Mouse (Mus musculus) left cerebral cortex, adult 2 months (tissue): ENCODE measurements around the gene Eral1. TPM values are rescaled to one million over a fixed set of nuclear protein-coding genes. Genes with fewer than 3 reads are reported as not detected.

ENCODE experiments used
- DNase-seq, 2 experiments: peaks; one replicate each; pipeline ENCODE4 v3.0.0; 2021 to 2022; ENCODE audit warnings: low spot score in 2 of 2, mixed read lengths in 1 of 2; ENCODE audit errors: extremely low spot score in 1 of 2
- H3K27ac ChIP-seq: fragments of 200-600 bp; 2 replicates; pipeline ENCODE4 v1.8.1; 2022
- H3K4me3 ChIP-seq: fragments of 200-600 bp; 2 replicates; pipeline ENCODE4 v1.8.1; 2022
- CTCF ChIP-seq: fragments of 200-600 bp; IDR thresholded peaks from 2 replicates; pipeline ENCODE4 v1.8.1; 2022; ENCODE audit warnings: antibody characterized with exemption, mild to moderate bottlenecking, moderate library complexity
- intact Hi-C: fragments of 180-260 bp; cut with DNase I; formaldehyde crosslinking; loops from one replicate; pipeline ENCODE4 v1.15.1; 2025
- total RNA-seq, 2 experiments: library from RNA; stranded (reverse); gene quantifications; 2 replicates each; pipeline ENCODE4 v1.2.3; 2021

Eral1 gene
- total RNA-seq, 2 experiments from 2014 or later, result 18.9 to 19.0 TPM

DNA sequence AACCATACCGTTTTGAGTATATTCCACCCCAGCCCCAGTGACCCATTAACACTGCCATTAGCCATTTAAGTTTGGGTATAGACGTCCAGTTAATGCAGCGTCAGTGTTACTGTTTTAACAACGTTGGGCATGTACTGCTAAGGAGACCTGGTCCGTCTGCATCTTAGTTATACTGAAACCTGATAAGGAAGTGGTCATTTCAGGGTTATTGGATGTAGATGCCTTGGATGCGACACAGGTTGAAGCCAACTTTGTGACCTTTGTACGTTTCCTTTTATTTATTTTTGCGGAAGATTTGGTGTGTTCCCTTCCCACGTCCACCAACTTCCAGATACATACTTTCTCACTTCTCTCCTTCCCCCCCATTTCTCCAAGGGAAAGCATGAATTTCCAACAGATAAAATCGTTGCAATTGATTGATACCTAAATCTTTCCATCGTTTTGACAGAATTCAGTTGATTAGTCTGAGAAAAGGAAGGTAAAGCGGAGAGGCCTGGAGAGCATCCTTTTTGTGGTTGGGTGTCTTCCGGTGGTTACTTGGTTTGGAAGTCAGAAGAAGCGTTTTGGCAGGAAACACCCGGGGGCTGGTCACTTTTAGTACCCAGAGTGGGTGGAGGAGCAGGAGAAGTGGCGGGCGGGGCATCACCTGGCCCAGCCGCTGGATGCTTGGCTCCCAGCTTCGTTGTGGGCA lies 34.6 kb upstream of the Eral1 start:
- no peak for TF ChIP-seq CTCF

DNA sequence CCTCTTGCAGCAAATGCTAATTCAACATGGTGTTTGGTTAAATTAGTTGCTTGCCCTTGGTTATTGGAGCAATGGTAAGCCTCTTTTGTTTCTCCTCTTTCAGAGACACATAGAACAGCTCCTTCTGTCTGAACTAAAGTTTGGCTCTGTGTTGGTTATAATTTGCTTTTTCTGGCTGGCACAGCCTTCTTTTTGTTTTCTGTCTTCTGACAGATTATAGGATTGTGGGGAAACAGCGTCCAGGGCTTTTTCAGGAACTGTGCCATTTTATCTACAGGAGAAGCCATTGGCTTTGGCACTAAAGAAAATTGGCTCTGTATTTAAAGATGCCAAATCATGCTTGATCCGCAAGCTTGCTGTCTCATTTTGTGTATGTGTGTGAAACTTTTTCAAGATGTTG lies 33.4 kb upstream of the Eral1 start:
- no peak overlapping the region for H3K4me3 ChIP-seq
- no peak for DNase-seq
- H3K27ac ChIP-seq, result no peak overlapping the region
- intact Hi-C loops, result loop anchor here (2.0 kb wide), 1 partner anchor 19 kb away; the partner anchor contains the start of gene Fam222b
- no peak for TF ChIP-seq CTCF

More for the DNA sequence above, 34.6 kb upstream of the Eral1 start:
- H3K27ac ChIP-seq, result peak overlapping the region; percentile 81
- intact Hi-C loops, result loop anchor here (2.0 kb wide), 1 partner anchor 20 kb away; the partner anchor contains the start of gene Fam222b
- peak overlapping the region; percentile 76 for H3K4me3 ChIP-seq
- no peak for DNase-seq

DNA sequence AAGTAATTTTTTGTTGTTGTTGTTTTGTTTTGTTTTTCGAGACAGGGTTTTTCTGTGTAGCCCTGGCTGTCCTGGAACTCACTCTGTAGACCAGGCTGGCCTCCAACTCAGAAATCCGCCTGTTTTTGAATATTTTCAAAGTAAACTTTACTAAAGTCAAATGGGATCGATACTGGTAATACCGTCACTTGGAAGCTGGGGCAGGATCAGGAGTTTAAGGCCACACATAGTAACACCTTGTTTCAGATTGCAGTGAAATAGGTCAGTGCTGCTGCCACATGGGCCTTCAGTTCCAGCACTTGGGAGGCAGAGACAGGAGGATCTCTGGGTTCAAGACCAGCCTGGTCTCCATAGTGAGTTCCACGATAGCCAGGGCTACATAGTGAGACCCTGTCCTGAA lies 24.3 kb upstream of the Eral1 start:
- no peak for TF ChIP-seq CTCF
- no peak for DNase-seq
- intact Hi-C loops, result no loop called here
- H3K4me3 ChIP-seq, result no peak overlapping the region
- H3K27ac ChIP-seq, result no peak overlapping the region

- intact Hi-C loops, result no loop called here
- DNase-seq, result no peak
- peak; percentile 17; the same call in 1 of the 2 replicates for TF ChIP-seq CTCF
- H3K27ac ChIP-seq, result no peak overlapping the region
- no peak overlapping the region for H3K4me3 ChIP-seq
Observed at GRCm38 (mm10) chr11:78102958-78103747, 23.0 kb upstream of the Eral1 start.

DNA sequence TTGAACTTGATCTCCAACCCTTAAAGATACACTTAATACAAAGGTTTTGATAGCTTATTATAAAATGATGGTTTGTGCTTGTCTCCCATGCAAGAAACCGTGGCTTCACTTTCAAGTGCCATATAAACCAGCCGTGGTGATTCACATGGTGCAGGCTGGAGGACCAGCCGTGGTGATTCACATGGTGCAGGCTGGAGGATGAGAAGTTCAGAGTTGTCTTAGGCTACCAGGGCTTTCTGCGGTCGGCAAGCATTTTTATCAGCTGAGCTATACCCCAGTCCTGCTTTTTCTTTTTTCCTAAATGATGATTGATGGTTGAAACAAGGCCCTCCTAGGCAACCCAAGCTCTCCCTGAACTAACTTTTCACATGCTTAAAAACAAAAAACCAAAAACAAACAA lies 22.0 kb upstream of the Eral1 start:
- no peak for TF ChIP-seq CTCF
- H3K4me3 ChIP-seq, result no peak overlapping the region
- intact Hi-C loops, result no loop called here
- no peak for DNase-seq
- no peak overlapping the region for H3K27ac ChIP-seq

DNA sequence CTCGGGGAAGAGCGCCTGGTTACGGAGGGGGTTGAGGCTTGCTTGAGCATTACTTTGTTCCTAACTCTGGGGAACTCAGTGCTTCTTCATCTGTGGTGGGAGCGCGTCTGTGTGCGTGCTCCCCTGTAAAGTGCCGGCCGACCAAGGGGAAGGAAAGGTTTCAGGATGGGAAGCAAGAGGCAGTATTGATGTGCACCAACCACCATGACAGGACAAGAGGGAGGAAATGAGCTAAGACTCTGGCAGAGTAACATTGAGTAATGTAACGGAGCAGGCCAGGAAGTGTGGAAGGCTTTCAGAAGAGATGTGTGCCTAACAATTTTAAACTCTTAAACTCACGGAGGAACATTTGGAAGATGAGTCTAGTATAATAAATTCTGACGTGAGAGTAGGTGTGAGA lies 20.6 kb upstream of the Eral1 start:
- no peak for DNase-seq
- H3K27ac ChIP-seq, result no peak overlapping the region
- H3K4me3 ChIP-seq, result no peak overlapping the region
- TF ChIP-seq CTCF, result no peak
- intact Hi-C loops, result no loop called here

DNA sequence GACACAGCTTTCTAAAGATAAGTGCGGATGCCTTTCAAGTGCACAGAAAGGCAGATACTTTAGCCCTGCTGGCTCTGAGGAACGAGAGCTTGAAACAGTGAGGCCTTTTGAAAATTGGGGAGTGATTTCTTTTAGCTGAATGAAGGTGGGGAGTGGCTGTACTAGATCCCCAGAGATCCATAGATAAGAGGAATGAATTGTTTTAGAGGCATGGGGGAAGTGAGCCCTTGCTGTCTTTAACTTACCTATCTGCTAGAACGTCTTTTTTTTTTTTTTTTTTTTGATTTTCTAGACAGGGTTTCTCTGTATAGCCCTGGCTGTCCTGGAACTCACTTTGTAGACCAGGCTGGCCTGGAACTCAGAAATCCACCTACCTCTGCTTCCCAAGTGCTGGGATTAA lies 16.9 kb upstream of the Eral1 start:
- peak overlapping the region; percentile 29 for H3K4me3 ChIP-seq
- no peak for DNase-seq
- peak overlapping the region; percentile 36; the same call in 1 of the 2 replicates for H3K27ac ChIP-seq
- intact Hi-C loops, result loop anchor here (5.0 kb wide), 1 partner anchor 65 kb away; no protein-coding TSS in a partner anchor
- TF ChIP-seq CTCF, result no peak

DNA sequence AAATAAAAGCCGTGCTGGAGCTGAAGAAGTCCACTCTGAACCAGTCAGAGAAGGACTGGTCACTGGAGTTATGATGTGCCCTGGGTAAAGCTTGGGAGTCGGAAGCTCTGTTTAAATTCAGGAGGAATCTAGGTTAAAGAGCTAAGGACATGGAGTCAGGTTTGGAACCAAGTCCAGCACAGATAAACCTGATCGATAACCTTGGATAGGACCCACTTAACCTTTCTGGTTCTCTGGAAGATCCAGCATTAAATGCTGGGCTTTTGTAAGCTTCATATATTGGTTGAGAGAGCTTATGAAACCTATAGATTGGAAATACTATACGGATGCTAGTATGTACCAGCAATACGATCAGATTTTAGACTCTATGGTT lies 14.9 kb upstream of the Eral1 start:
- TF ChIP-seq CTCF, result no peak
- DNase-seq, result no peak
- Histone ChIP-seq H3K4me3 (peak overlapping the region; percentile 82), H3K27ac (peak overlapping the region; percentile 89)
- intact Hi-C loops, result loop anchor here (2.0 to 5.0 kb wide), 2 partner anchors 20 to 67 kb away; no protein-coding TSS in a partner anchor

- Histone ChIP-seq H3K27ac (peak within 1 kb of the TSS; percentile 89), H3K4me3 (peak within 1 kb of the TSS; percentile 82)
- no peak; the same call in 1 of the 2 replicates for TF ChIP-seq CTCF
- DNase-seq, result peak; percentile 90 to 94
- intact Hi-C loops, result loop anchor here (1.0 to 5.0 kb wide), 3 partner anchors 14 to 68 kb away; partner anchors contain the start of gene Eral1
Observed at GRCm38 (mm10) chr11:78094504-78095143, 14.4 kb upstream of the Eral1 start, which contains the start of gene Fam222b. Gene Fam222b (plus strand): TSS chr11:78094660.

GRCm38 (mm10) chr11:78094137-78094503 lies 13.9 kb upstream of the Eral1 start:
- no peak for TF ChIP-seq CTCF
- H3K27ac ChIP-seq, result peak overlapping the region; percentile 89
- no peak for DNase-seq
- H3K4me3 ChIP-seq, result peak overlapping the region; percentile 82
- intact Hi-C loops, result loop anchor here (1.0 to 2.0 kb wide), 2 partner anchors 14 to 21 kb away; partner anchors contain the start of gene Eral1

DNA sequence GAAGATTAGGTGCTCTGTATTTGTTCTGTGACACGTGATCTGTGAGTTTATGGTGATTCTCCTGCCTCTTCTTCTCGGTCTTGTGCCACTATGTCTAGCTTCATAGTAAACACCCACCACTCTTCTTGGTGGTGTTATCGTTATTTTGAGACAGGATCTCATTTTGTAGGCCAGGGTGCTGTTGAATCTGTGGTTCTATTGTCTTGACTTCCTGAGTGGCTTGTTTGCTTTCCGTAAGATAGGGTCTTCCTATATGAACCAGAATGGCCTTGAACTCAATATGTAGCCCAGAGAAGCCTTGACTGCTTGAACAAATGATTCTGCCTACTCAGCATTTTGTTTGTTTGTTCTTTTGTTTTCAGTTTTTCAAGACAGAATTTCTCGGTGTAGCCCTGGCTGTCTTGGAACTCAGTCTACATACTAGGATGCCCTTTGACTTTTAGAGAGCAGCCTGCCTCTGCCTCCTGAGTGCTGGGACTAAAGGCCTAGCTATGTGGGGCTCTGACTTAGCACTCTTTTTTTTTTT lies 7.6 kb upstream of the Eral1 start:
- intact Hi-C loops, result no loop called here
- no peak for DNase-seq
- Histone ChIP-seq H3K27ac (no peak overlapping the region), H3K4me3 (no peak overlapping the region)
- TF ChIP-seq CTCF, result no peak
